Mouse (Mus musculus) hematopoietic stem cell, adult 5-6 weeks (primary cell): ENCODE results near the gene Pex11b. TPM values are rescaled to one million over a fixed set of nuclear protein-coding genes. Genes with fewer than 3 reads are reported as not detected.

ENCODE experiments used
- ATAC-seq, 2 experiments: fragments of 125-278 bp in 1 of 2; replicated peaks in 1 of 2; 2 replicates each; pipeline ENCODE4 v1.8.0; 2016 to 2017; ENCODE audit warnings: inconsistent platforms in 2 of 2, mild to moderate bottlenecking in 2 of 2, moderate number of reproducible peaks in 2 of 2, low read depth in 1 of 2, moderate TSS enrichment in 1 of 2; ENCODE audit not compliant: low FRiP score in 2 of 2, poor library complexity in 2 of 2, severe bottlenecking in 2 of 2, insufficient read depth in 1 of 2, low TSS enrichment in 1 of 2
- total RNA-seq: library from RNA; stranded (forward); fragments of 172-1452, 232-1000 nt; gene quantifications from 2 replicates; pipeline ENCODE4 v1.2.3, GENCODE M21; 2017

Gene Pex11b
- total RNA-seq, 1 experiment from 2014 or later = 23.9 TPM

DNA sequence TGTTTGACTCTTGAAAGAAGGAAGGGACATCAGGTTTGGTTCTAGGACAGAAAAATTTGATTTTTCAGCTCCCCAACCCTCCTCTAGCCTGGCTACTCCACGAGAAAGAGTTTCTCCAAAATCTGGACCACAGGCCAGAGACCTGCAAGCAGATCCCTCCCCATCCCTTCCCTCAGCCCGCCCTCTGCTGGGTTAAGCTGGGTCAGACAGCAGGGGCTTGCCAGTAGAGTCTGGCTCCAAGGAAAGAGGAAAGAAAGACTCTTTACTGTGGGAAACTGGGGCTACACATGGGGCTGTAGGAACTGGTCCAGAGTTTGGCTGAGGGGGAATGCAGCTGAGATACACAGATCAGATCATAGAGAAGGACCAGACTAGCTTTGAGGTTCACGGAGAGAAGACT is 57.3 kb downstream of the Pex11b start:
- ATAC-seq = no peak

DNA sequence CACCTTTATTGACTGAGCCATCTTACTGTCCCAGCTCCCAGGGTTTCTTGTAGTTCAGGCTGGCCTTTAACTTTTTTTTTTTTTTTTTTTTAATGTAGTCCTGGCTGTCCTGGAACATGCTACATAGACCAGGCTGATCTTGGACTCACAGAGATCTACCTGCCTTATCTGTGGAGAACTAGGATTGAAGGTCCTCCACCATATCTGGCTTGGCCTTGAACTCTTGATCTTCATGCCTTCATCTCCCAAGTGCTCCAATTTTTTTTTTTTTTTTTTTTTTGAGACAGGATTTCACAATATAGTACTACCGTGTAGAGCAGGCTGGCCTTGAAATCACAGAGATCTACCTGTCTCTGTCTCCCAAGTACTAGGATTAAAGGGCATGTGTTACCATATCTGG is 58.4 kb downstream of the Pex11b start:
- no peak for ATAC-seq

Other genes with a start within 250 kb of the Pex11b start
- not detected in 2 replicates for gene BC107364, start 183.1 kb upstream of the Pex11b start, total RNA-seq
- not detected in 2 replicates for gene Hfe2, start 110.2 kb upstream of the Pex11b start, total RNA-seq
- gene Txnip, start 77.4 kb upstream of the Pex11b start, total RNA-seq = 332 and 487 TPM in 2 replicates
- gene Gm16253, start 58.4 kb upstream of the Pex11b start, total RNA-seq = not detected in 2 replicates
- 84.4 and 87.4 TPM in 2 replicates for gene Polr3gl, start 41.2 kb upstream of the Pex11b start, total RNA-seq
- gene Ankrd34a, start 38.7 kb upstream of the Pex11b start, total RNA-seq = not detected in 2 replicates
- 5.9 and 8.3 TPM in 2 replicates for gene Lix1l, start 34.2 kb upstream of the Pex11b start, total RNA-seq
- gene Rbm8a, start 5.4 kb upstream of the Pex11b start, total RNA-seq = 68.9 and 86.3 TPM in 2 replicates
- not detected in 2 replicates for gene Gm42957, start 98 bp downstream of the Pex11b start, total RNA-seq
- 1.4 TPM in 1 of 2 replicates, not detected in the other for gene Itga10, start 10.2 kb downstream of the Pex11b start, total RNA-seq
- 0.06 TPM in 1 of 2 replicates, not detected in the other for gene Ankrd35, start 34.8 kb downstream of the Pex11b start, total RNA-seq
- gene Pias3, start 61.0 kb downstream of the Pex11b start, total RNA-seq = 13.1 and 19.0 TPM in 2 replicates
- gene Nudt17, start 73.2 kb downstream of the Pex11b start, total RNA-seq = not detected in 2 replicates
- 23.1 and 24.8 TPM in 2 replicates for gene Polr3c, start 92.3 kb downstream of the Pex11b start, total RNA-seq
- 78.4 and 100 TPM in 2 replicates for gene Rnf115, start 92.3 kb downstream of the Pex11b start, total RNA-seq
- gene Pdzk1, start 193.9 kb downstream of the Pex11b start, total RNA-seq = 0.45 and 2.3 TPM in 2 replicates
- 0.38 and 1.8 TPM in 2 replicates for gene Cd160, start 194.0 kb downstream of the Pex11b start, total RNA-seq